Mouse (Mus musculus) MEL (cell line): ENCODE measurements around the gene Stx5a. TPM values are rescaled to one million over a fixed set of nuclear protein-coding genes. Genes with fewer than 3 reads are reported as not detected.
A peak's percentile ranks its signal among the peaks of the same experiment; 100 is the strongest.

Source experiments
- DNase-seq: peaks from one replicate; pipeline ENCODE4 v3.0.0; 2011; ENCODE audit warnings: low read depth, low spot score
- H3K27ac ChIP-seq: 2 replicates; pipeline ENCODE4 v1.5.1; 2012; ENCODE audit warnings: low read depth, mild to moderate bottlenecking, control low read depth, low read length, moderate library complexity; ENCODE audit not compliant: control insufficient read depth
- H3K27me3 ChIP-seq, 2 experiments: fragments of 150-350 bp in 1 of 2; sonication (generic) in 1 of 2; 2 replicates each; pipeline ENCODE4 v1.6.1; 2012; ENCODE audit warnings: low read length in 2 of 2, mild to moderate bottlenecking in 2 of 2, improper control_type of control experiment in 1 of 2, moderate library complexity in 1 of 2; ENCODE audit not compliant: insufficient read depth in 2 of 2, control insufficient read depth in 1 of 2
- H3K36me3 ChIP-seq, 2 experiments: 2 replicates each; pipeline ENCODE4 v1.6.1; 2012 to 2014; ENCODE audit warnings: low read length in 2 of 2, improper control_type of control experiment in 1 of 2, inconsistent platforms in 1 of 2, mild to moderate bottlenecking in 1 of 2; ENCODE audit not compliant: insufficient read depth in 2 of 2, control insufficient read depth in 1 of 2
- H3K4me1 ChIP-seq, 2 experiments: fragments of 150-350 bp in 1 of 2; sonication (generic) in 1 of 2; 2 replicates each; pipeline ENCODE4 v1.6.1; 2012; ENCODE audit warnings: low read length in 2 of 2, improper control_type of control experiment in 1 of 2, mild to moderate bottlenecking in 1 of 2; ENCODE audit not compliant: insufficient read depth in 2 of 2, control insufficient read depth in 1 of 2
- H3K4me3 ChIP-seq, 2 experiments: fragments of 150-350 bp in 1 of 2; sonication (generic) in 1 of 2; 2 replicates each; pipeline ENCODE4 v1.5.1; 2012; ENCODE audit warnings: low read depth in 2 of 2, low read length in 2 of 2, mild to moderate bottlenecking in 2 of 2, moderate library complexity in 2 of 2, control low read depth in 1 of 2, improper control_type of control experiment in 1 of 2; ENCODE audit not compliant: control insufficient read depth in 1 of 2, insufficient read depth in 1 of 2
- H3K79me2 ChIP-seq: 2 replicates; pipeline ENCODE4 v1.6.1; 2012; ENCODE audit warnings: mild to moderate bottlenecking, low read length, moderate library complexity; ENCODE audit not compliant: control insufficient read depth, poor library complexity, insufficient read depth
- H3K9ac ChIP-seq: 2 replicates; pipeline ENCODE4 v1.6.1; 2012; ENCODE audit warnings: low read depth, mild to moderate bottlenecking, control low read depth, low read length, moderate library complexity; ENCODE audit not compliant: control insufficient read depth, poor library complexity, severe bottlenecking
- H3K9me3 ChIP-seq: fragments of 150-350 bp; sonication (generic); replicated peaks from 2 replicates; pipeline ENCODE4 v1.6.1; 2012; ENCODE audit warnings: mild to moderate bottlenecking, low read length, improper control_type of control experiment, moderate library complexity; ENCODE audit not compliant: insufficient read depth
- CTCF ChIP-seq, 3 experiments: IDR thresholded peaks in 2 of 3; conservative IDR thresholded peaks in 1 of 3; 2 replicates each; pipeline ENCODE4 v1.5.1; 2011 to 2012; ENCODE audit warnings: low read length in 3 of 3, low read depth in 2 of 3, mild to moderate bottlenecking in 2 of 3, improper control_type of control experiment in 1 of 3, inconsistent platforms in 1 of 3, mixed read lengths in 1 of 3, moderate library complexity in 1 of 3; ENCODE audit not compliant: control insufficient read depth in 1 of 3, insufficient read depth in 1 of 3, poor library complexity in 1 of 3, severe bottlenecking in 1 of 3
- ELF1 ChIP-seq: IDR thresholded peaks from 2 replicates; pipeline ENCODE4 v1.6.1; 2014; ENCODE audit warnings: low read depth, mild to moderate bottlenecking, inconsistent platforms, low read length, improper control_type of control experiment, moderate library complexity
- GABPA ChIP-seq: IDR thresholded peaks from 2 replicates; pipeline ENCODE4 v1.6.1; 2012; ENCODE audit warnings: low read depth, mild to moderate bottlenecking, inconsistent platforms, low read length, improper control_type of control experiment, moderate library complexity
- KAT2A ChIP-seq: conservative IDR thresholded peaks from 2 replicates; pipeline ENCODE4 v1.6.1; 2012; ENCODE audit warnings: low read depth, low read length, improper control_type of control experiment, inconsistent platforms
- MAFK ChIP-seq: IDR thresholded peaks from 2 replicates; pipeline ENCODE4 v1.6.1; 2011; ENCODE audit warnings: low read depth, mild to moderate bottlenecking, low read length, improper control_type of control experiment, borderline replicate concordance
- MAX ChIP-seq: IDR thresholded peaks from 2 replicates; pipeline ENCODE4 v1.6.1; 2011; ENCODE audit warnings: low read length, improper control_type of control experiment
- MYB ChIP-seq: IDR thresholded peaks from 2 replicates; pipeline ENCODE4 v1.6.1; 2011; ENCODE audit warnings: mild to moderate bottlenecking, low read depth, low read length, improper control_type of control experiment
- MYC ChIP-seq: IDR thresholded peaks from 2 replicates; pipeline ENCODE4 v1.6.1; 2011; ENCODE audit warnings: low read depth, mild to moderate bottlenecking, low read length, improper control_type of control experiment, moderate library complexity
- POLR2A ChIP-seq, 2 experiments: IDR thresholded peaks; 2 replicates each; pipeline ENCODE4 v1.6.1; 2011 to 2012; ENCODE audit warnings: low read length in 2 of 2, mild to moderate bottlenecking in 2 of 2, control low read depth in 1 of 2, improper control_type of control experiment in 1 of 2, low read depth in 1 of 2, moderate library complexity in 1 of 2; ENCODE audit not compliant: control insufficient read depth in 1 of 2, insufficient read depth in 1 of 2, poor library complexity in 1 of 2
- RAD21 ChIP-seq: IDR thresholded peaks from 2 replicates; pipeline ENCODE4 v1.6.1; 2011; ENCODE audit warnings: mild to moderate bottlenecking, low read depth, low read length, improper control_type of control experiment
- RCOR1 ChIP-seq: IDR thresholded peaks from 2 replicates; pipeline ENCODE4 v1.6.1; 2012; ENCODE audit warnings: low read depth, mild to moderate bottlenecking, inconsistent platforms, low read length, improper control_type of control experiment
- SIN3A ChIP-seq: IDR thresholded peaks from 2 replicates; pipeline ENCODE4 v1.6.1; 2012; ENCODE audit warnings: low read length, improper control_type of control experiment, inconsistent platforms
- SMC3 ChIP-seq: IDR thresholded peaks from 2 replicates; pipeline ENCODE4 v1.6.1; 2011; ENCODE audit warnings: low read depth, low read length, improper control_type of control experiment
- TAL1 ChIP-seq: IDR thresholded peaks from 2 replicates; pipeline ENCODE4 v1.6.1; 2012; ENCODE audit warnings: mild to moderate bottlenecking, inconsistent platforms, low read length, moderate library complexity, mixed read lengths
- UBTF ChIP-seq: IDR thresholded peaks from 2 replicates; pipeline ENCODE4 v1.6.1; 2012; ENCODE audit warnings: low read depth, mild to moderate bottlenecking, inconsistent platforms, low read length, improper control_type of control experiment, moderate library complexity, borderline replicate concordance; ENCODE audit not compliant: insufficient read depth
- ZKSCAN1 ChIP-seq: IDR thresholded peaks from 2 replicates; pipeline ENCODE4 v1.6.1; 2012; ENCODE audit warnings: low read depth, mild to moderate bottlenecking, inconsistent platforms, low read length, improper control_type of control experiment, moderate library complexity
- ZMIZ1 ChIP-seq: IDR thresholded peaks from 2 replicates; pipeline ENCODE4 v1.6.1; 2012; ENCODE audit warnings: low read depth, mild to moderate bottlenecking, inconsistent platforms, low read length, improper control_type of control experiment, moderate library complexity
- ZNF384 ChIP-seq: IDR thresholded peaks from 2 replicates; pipeline ENCODE4 v1.6.1; 2012; ENCODE audit warnings: low read depth, mild to moderate bottlenecking, inconsistent platforms, low read length, improper control_type of control experiment
- polyA plus RNA-seq, 2 experiments: library from polyadenylated mRNA; stranded (reverse) in 1 of 2; unstranded in 1 of 2; fragments of >175 nt in 1 of 2; fragments of >200 nt in 1 of 2; gene quantifications; 2 replicates each; pipeline versions ENCODE4 v1.2.1 to v1.2.4; 2012; ENCODE audit warnings: low replicate concordance in 2 of 2, low read depth in 1 of 2; ENCODE audit not compliant: insufficient read length in 2 of 2, insufficient read depth in 1 of 2, missing spikeins in 1 of 2
- total RNA-seq: library from RNA; depleted of rRNA; stranded (reverse); fragments of 300-350 nt; gene quantifications from 2 replicates; pipeline ENCODE4 v1.2.3, GENCODE M21; 2012

Stx5a gene
- total and polyA plus RNA-seq, 3 experiments, result 28.7 to 50.0 TPM; not detected in 1

DNA sequence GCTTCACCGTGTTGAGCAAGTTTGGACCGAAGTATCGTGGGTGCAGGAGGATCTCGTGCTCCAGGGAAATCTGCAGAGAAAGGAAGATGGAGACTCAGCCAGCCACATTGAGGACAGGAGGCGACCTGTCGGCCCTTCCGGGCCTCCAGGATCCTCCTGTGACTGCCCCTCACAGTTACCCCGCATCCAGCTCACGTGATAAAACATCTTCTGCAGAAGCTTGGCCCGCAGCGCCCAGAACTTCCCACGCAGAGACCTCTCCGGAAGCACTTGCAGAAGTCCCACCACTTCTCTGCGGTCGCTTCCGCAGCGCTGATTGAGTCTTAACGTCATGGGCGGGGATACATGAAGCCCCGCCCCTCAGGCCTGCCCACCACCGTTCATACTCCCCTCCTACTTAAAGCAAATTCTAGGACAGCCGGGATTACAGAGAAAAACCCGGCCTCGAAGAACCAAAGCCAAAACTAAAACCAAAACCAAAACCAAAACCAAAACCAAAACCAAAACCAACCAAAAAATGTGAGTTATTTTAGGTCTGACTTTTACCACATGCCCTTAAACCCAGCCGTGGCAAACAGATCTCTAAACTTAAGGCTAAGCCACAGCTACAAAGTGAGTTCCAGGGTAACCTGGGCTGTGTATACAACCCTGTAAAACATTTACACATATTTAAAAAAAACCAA lies 57.2 kb downstream of the Stx5a start, which contains the start of gene Polr2g (continued):
- no peak for TF ChIP-seq ZKSCAN1
- no peak for TF ChIP-seq RAD21
- no peak; the same call in 1 of the 2 replicates for TF ChIP-seq KAT2A
- TF ChIP-seq UBTF, result no peak
- TF ChIP-seq MYB, result 0 out of 2 replicates have a peak, but pooled peaks have one; percentile 12
- no peak for TF ChIP-seq SMC3
- peak; percentile 80 for TF ChIP-seq MAX
- no peak for TF ChIP-seq CTCF (IDR thresholded peaks at IDR 0.05 in 2 of 3, conservative IDR thresholded peaks at IDR 0.05 in 1 of 3; ENCODE audit: control insufficient read depth in 1 of 3, insufficient read depth in 1 of 3, low read depth in 2 of 3, low read length in 3 of 3, poor library complexity in 1 of 3, severe bottlenecking in 1 of 3)
- TF ChIP-seq TAL1, result no peak
- TF ChIP-seq ELF1, result peak; percentile 83
- peak; percentile 68 for TF ChIP-seq RCOR1
- TF ChIP-seq GABPA, result no peak
- TF ChIP-seq MYC, result peak; percentile 85; the same call in 1 of the 2 replicates

DNA sequence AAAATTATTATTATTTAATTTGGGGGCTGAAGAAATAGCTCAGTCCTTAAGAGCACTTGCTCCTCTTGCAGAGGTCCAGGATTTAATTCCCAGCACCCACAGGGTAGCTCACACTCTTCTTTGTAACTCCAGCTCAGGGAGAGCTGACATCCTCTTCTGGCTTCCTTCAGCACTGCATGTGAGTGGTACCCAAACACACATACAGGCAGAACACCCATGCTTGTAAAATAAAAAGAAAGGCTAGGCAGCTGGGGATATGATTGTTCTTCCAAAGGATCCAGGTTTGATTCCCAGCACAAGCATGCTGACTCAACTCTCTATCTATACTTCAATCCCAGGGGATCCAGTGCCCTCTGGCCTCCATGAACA lies 57.7 kb downstream of the Stx5a start:
- Histone ChIP-seq H3K9me3 (no peaks in the 10 kb centered on the region), H3K4me1 (peaks cover 4 to 23% of the 10 kb centered on the region in 2 experiments), H3K27me3 (no peaks in the 10 kb centered on the region), H3K36me3 (peaks cover 3 to 18% of the 10 kb centered on the region in 2 experiments), H3K27ac (no peak overlapping the region), H3K9ac (peak overlapping the region; percentile 65), H3K79me2 (peaks cover 22% of the 10 kb centered on the region), H3K4me3 (peak overlapping the region; percentile 69 to 95)
- DNase-seq, result peak; percentile 57
- TF ChIP-seq POLR2A (IDR thresholded peaks at IDR 0.05; ENCODE audit: control insufficient read depth in 1 of 2, insufficient read depth in 1 of 2, low read depth in 1 of 2, low read length in 2 of 2, poor library complexity in 1 of 2) (no peak), CTCF (IDR thresholded peaks at IDR 0.05 in 2 of 3, conservative IDR thresholded peaks at IDR 0.05 in 1 of 3; ENCODE audit: control insufficient read depth in 1 of 3, insufficient read depth in 1 of 3, low read depth in 2 of 3, low read length in 3 of 3, poor library complexity in 1 of 3, severe bottlenecking in 1 of 3) (no peak), RCOR1 (no peak), GABPA (no peak), ZMIZ1 (no peak), SIN3A (no peak), TAL1 (no peak), MYC (no peak), ZKSCAN1 (no peak), MAFK (no peak), ZNF384 (no peak), MAX (no peak)
